Mouse (Mus musculus) yolk sac, embryonic 10.5 days (tissue): ENCODE data around the gene Tmem186.
A peak's percentile ranks its signal among the peaks of the same experiment; 100 is the strongest.

Experiments used
- DNase-seq: peaks from one replicate; pipeline ENCODE4 v3.0.0-alpha.2; 2017; ENCODE audit warnings: low spot score

Gene Tmem186

DNA sequence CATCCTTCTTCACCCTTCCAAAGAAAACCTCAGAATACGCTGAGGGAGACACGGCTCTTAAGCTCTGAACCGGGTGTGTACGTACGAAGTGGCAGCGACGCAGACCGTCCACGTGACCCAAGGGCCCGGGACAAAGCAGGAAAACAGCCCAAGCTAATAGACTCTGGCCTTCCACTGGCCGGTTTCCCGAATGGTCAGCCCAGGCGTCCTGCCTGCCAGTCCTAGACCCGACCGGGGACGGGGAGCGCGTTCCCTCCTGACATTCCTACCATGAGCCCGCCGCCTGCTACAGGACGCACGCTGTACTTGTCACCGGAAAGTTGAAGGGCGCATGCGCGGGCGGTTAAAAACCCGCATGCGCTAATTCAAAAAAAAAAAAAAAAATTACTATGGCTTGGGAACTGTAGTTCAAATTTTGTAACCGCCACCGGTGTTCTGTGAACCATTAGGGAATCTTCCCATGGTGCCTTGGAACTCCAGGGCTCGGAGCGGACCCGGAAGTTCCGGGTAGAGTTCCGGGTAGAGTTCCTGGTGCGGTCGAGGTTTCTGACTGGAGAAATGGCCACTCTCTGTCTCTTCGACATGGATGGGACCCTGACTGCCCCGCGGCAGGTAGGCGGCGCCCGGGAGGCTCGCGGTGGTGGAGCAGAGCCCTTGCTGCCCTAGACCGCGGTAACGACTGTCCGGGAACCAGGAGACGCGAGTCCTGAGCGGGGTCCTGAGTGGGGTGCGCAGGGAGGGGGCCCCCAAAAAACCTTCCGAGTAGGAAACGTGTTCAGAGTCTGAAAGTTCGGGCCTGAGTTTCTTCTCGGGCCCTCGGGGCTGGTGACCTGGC is at the start of gene Tmem186, which contains the start of gene Pmm2:
Gene Tmem186 (minus strand): TSS at position 496 of the 835 bp plus-strand sequence.
Gene Pmm2 (plus strand): TSS at position 458 of the 835 bp plus-strand sequence.
- DNase-seq, result peak; percentile 90

DNA sequence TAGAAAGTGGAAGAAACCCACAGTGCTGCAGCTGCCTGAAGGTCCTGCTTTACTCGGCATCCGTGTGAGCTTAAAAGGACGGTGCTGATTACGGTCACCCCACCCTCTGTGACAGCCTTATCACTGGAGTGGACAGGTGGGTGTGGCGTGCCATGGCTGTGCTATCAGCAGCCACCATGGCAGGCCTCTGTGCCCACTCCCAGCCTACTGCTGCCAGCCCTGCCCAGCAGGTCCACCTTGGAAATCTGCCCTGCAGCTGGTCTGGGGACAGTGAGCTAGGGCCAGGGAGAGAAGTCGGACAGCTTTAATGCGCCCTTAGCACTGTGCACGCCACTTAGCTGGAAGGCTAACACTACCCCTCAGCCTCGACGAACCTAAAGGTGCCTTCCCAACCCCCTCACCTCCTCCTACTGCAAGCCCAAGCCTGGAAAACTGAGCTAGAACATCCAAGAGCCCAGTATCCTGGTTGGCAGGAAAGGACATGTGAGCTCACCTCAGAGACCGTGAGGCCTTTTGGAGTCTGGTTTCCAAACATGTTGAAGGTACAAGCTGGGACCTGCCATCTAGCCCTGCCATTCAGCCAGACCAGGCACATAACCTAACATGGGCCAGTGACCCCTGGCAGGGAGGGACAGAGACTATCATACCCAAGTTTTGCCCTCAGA is 49.5 kb upstream of the Tmem186 start:
- DNase-seq, result no peak

DNA sequence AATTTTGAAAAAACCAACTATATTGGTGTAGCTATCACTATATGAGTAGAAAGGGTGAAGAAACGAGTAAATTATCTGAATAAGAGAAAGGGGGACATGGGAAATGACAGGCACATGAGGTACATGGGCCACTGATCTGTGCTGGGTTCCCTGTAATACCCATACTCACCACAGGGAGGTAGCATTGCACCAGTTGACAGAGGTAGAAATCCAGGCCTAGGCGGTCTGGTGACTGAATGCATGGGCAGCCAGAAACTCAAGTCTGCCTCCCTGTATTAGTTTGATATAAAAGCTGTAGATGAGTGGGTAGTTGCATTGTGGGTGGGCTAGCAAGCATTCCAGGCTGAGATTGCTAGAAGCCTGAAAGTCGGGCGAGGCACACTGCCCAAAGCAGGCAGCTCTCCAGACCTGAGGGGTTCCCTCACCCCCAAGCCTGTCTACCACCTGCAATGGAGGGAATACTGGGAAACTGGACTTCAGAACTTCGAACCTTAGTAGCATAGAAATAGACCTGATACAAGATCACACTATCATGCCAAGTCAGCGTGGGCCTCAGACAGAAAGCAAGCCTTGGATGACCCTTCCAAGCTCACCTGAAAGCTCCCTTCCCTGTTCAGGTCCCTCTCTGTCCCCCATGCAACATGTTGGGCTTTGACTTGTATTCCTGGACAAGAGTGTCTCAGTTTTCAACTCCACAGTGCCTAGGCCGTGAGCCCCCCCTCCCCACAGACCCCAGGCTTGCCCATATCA is 48.8 kb upstream of the Tmem186 start:
- no peak for DNase-seq

DNA sequence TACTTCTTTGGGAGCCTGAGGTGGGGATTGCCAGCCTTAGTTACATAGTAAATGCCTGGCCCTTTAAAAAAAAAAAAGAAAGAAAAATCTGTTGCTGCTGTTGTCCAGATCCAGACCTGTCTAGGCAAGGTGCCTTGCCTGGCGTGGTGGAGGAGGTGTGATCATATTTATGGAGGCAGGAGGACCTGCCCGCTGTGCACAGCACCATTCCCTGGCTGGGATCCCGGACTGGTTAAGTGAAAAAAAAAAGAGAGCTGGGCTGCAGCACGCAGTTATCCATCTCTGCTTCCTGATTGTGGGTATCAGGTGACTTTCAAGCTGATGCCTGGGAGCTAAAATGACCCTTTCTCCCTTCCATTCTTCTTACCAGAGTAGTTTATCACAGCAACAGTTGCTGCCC is 47.6 kb upstream of the Tmem186 start:
- DNase-seq, result no peak

DNA sequence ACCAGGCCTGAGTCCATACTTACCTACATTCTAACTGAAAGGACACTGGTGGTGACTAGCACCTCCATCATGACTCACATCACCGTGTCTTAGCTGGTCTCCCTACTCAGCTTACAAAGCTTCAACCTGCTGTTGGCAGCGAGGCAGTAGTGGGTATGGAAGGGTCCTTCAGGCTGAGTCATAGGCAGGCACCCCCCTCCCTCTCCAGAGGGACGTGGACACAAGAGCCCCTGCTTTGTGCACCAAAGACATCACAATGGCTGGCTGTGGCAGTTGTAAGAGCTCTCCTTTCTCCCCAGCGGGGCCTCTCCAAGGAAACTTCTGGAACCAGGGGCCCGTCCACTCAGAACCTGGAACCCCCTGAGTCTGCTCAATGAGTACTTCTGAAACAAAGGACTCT is 43.0 kb upstream of the Tmem186 start, which contains the start of gene Gm5767:
Gene Gm5767 (plus strand): TSS at position 301 of the 400 bp plus-strand sequence.
- DNase-seq, result no peak

DNA sequence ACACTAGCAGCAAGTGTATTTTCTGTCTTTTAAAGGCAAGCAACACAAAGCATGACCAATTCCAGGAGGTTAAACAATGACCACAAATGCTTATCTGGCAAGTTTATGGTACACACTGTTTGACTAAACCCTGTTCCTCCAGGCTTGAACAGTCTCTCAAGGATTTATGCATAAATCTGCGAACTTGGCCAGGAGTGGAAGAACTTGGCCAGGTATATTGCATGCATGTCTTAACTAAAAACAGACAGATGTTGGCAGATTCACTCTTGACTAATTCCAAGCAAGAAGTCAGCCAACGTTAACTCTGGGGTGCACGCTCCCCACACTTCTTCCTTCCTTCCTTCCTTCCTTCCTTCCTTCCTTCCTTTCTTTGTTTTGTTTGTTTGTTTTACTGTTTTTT is 42.3 kb upstream of the Tmem186 start:
- DNase-seq, result no peak

DNA sequence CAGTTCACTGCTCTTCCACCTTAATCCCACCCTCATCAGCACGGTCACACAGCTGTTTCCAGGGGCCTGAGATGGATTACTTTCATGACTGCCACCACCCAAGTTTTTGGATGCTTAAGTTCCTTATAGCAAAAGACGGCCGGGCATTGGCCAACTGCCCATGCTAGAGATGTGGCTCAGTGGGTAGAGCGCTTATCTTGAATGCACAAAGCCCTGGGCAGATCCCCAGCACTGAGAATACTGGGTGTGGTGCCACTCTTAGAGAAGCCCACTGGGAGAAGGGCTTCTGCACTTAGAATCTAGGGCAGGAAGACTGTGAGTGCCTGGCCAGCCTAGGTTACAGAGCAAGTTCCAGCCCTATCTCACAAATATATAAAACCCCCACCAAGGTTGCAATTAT is 41.2 kb upstream of the Tmem186 start:
- DNase-seq, result no peak

DNA sequence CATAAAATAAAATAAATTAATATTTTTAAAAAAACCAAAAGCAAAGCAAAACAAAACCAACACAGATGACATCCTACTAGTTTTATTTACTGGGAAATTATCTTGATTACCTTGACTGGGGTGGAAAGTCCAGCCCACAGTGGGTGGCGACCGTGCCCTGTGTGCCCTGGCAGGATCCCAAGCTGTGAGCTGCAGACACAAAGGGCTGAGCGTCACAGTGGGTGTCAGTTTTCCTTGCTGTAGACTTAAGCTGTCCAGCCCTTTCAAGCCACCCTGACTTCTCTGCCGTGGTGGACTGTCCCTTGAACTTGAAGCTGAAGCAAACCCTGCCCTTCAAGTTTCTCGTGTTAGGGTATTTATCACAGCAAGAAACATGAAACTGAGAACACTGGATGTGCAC is 40.5 kb upstream of the Tmem186 start:
- no peak for DNase-seq

DNA sequence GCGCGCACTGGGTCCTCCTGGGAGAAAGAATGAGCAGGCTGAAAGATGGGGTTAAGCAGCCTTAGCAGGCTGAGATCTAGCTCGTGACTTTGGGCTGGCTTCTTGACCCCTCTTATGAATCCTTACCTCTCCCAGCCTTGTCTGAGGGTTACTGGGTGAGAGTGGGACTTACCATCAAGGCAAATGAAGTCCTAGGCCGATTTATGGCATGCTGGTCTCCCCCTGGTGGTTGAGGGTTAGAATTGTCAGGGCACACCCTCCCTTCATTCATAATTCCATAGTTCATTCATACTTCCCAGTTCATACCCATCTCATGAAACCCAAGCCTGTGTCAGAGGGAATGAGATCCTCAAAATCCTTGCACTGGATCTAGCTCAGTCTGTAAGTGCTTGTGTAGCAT is 39.3 kb upstream of the Tmem186 start:
- no peak for DNase-seq

DNA sequence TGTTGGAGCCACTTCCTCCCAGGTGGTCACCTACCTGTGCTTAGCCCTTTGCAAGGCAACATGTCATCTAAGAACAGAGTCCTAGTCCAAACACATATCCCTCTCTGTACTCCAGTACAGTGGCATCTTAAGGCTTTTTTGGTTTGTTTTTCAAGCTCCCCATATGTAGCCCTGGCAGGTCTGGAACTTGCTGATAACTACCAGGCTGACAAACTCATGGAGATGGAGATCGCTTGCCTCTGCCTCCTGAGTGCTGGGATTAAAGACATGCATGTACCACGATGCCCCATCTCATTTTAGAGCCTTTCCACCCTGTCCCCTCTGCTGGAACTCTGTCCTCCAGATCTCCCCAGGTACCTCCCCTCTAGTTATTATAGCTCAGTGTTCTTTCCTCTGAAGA is 38.7 kb upstream of the Tmem186 start:
- no peak for DNase-seq

DNA sequence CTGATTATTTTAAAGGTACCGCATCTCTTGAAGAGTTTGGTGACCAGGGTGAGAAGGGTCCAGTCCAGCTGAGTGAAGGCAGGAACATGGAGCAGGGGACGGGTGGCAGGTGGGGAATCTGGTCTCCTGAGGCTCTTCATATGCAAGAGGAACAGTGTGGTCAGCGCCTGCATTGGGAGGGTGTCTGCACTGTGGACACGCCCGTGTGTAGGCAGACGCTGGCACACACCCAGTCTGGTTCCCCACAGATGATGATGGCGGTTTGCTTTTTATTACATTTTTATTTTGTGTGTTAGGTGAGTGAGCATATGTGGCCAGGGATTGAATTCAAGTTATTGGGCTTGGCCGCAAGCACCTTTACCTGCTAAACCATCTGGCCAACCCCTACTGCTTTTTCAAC is 38.0 kb upstream of the Tmem186 start:
- DNase-seq, result no peak

DNA sequence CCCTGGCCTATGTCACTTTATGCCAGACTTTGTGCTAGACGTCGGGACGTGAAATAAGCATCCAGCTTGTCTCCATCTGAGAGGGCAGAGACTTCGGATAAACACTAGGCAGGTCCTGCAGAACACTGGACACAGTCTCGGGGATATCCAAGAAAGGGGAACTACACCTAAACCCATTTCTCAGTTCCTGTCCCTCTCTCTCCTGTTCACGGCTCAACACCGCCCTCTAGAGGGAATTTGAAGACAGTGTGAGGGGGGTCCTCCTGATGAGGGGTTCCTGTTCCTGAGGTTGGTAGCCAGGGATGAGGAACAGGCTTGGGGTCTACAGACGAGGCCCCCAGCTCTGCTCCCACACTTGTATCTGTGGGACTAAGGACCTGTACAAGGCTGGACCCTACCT is 36.7 kb upstream of the Tmem186 start:
- peak; percentile 53 for DNase-seq

DNA sequence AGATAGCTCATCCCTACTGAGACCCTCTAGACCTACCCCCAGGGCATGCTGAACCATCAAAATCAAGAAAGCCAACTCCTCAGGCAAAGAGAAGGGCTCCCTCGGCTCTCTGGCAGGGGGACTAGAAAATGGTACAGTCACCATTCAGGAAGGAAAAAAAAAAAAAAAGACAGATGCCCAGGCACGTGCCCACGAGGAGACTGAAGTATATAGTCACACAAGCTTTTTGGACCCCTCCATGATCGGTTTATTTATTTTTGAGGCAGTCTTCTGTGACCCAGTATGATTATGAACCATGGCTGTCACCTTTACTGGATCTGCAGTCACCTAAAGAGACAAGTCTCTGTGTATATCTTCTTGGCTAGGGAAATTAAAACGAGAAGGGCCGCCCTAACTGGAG is 35.8 kb upstream of the Tmem186 start:
- no peak for DNase-seq

DNA sequence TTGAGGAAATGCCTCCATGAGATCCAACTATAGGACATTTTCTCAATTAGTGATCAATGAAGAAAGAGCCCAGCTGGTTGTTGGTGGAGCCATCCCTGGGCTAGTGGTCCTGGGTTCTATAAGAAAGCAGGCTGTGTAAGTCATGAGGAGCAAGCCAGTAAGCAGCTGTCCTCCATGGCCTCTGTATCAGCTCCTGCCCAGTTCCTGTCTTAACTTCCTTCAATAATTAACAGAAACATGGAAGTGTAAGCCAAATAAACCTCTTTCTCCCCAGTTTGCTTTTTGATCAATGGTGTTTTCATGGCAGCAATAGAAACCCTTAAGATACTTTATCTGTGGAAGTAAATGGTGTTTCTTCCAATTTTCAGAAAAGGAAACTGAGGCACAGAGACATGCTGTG is 35.3 kb upstream of the Tmem186 start:
- DNase-seq, result no peak

DNA sequence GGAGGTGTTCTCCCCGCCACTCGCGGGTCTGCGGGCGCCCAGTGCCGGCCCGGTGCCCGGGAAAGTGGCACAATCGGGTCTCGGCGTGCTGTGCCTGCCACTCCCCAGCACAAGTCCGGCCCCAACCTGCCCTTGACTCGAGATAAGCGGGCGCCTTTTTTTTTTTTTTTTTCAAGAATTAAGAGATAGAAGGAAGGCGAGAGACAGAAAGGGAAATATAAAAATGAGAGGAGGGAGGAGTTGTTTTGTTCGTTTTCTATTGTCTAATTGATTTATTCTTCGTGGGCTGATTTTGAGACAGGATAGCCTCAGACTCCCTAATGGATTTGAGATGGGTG is 34.8 kb upstream of the Tmem186 start:
- DNase-seq, result no peak

DNA sequence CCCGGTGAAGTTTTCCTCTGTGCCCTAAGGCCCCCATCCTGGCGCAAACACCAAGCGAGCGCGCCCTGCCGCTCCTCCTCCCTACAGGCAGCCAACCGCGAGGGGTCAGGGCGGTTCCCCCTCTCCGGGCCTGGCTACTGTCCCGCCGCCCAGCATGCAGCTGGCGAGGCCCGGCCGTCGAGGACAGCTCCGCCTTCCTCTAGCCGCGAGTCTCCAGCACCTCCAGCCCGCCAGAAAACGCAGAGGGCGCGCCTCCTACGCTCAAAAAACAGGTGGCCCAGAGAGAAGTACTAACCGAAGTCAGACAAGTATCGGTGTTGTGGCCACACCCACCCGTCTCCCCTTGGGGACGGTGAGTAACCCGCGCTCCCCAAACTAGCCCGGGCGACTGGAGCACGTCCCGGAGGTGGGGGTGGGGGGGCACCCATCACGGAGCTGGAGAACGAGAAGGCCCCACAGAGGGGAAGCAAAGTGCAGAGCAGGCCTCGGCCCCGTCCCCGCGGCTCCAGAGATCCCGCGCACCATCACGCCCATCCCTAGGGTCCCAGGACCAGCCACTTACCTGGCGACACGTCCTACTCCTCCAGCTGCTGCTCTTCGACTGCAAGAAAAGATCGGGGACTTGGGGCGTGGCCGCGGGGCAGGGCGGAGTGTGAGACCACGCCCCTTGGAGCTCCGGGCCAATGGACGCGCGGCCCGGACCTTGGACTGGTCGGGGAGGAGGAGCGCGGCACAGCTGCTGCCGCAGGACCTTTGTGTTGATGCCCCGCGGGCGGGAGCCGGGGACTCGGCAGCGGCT is 34.2 kb upstream of the Tmem186 start, which contains the start of gene Carhsp1:
Gene Carhsp1 (minus strand): TSS at position 605 of the 799 bp plus-strand sequence.
- peak; percentile 96 for DNase-seq

DNA sequence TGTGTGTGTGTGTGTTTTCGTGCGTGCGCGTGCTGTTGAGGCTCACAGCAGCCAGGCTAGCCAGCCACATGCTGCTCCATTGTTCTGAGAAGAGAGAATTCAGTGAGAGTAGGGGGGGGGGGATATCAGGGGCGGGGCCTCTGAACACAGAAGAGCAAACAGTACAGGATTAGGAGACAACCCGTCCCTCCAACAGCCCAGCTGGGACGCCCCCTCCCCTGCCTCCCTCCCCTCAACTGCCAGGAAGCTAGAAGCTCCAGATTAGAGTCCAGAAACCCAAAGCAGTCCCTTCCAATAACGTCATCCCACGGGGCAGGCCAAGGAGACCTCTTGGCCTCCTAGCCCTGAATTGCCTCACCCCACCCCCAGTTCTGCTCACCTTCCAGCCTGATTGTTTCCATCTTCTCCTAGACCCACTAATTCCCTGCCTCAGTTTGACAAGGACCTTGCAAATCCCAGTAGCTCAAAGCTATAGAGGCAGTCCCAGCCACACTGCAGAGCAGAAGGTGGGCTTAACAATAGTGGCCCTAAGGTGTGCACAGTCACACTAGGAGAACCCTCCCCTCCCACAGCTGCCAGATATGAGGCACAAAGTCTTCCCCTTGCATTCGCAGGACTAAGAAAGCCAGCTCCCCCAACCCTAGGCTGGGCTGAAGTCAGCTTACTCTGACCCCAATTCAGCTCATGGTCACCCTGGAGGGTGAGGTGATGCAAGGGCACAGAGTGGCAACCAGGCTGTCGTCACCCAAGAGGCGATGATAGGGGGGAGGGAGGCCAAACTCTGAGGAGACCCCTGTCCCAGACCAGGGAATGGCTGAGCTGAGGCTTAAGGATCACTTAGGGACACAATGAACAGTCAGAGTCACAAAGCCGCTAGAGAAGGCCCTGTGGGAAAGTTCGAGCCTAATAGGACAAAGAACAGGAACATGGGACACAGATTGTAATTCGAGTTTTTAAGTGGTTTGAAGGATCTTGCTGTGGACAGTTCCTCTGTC is 32.8 kb upstream of the Tmem186 start:
- DNase-seq, result peak; percentile 50

DNA sequence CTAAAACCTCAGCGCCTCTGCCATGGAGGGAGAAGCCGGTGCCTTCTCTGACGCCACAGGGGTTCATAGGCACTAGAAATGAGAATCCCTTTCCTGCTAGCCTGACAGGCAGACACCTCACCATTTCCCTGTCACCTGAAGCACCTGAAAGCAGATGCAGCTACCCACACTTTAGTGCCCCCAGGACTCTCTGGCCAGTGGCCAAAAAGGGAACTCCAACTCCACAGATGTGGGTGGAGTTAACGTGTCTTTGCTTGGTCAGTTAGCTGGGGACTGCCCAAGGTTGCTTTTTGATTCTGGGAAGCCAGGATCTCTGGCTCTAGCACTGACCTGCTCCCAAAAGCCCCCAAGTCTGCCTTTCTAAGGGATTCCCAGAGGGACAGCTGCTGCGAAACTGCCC is 31.9 kb upstream of the Tmem186 start:
- DNase-seq, result no peak

DNA sequence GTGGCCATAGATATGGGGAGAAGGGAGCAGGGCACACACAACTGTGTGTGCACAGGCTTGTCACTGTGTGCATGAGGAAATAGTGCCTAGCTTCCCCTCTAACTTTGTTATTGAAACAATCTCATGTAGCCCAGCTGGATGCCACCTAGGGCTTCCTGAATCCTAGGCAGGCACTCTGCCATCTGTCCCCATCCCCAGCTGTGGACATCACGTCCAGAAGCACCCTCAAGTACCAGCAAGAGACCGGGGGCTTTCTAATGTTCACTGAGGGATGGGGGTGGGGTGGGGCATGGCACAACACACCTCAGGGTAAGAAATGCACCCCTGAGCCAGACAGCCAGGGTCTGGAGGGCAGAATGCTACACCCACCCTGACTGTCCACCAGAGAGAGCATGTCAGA is 30.9 kb upstream of the Tmem186 start:
- no peak for DNase-seq

DNA sequence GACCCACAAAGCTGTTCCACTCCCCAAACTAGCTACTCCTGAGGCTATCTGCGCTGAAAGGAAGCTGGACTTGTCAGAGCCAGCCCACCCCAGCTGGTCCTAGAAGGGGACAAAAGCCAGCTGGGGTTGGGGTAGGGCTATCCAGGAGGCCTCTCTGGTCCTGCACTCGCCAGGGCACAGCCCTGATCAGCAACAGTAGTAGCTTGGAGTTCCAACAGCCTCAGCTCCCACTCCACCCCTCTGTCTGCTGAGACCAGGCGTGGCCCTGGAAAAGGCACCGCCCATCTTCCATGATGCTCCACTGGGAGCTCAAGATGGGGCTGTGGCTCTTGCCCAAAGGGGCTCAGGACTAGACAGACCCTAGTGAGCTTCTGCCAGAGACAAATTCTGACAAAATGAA is 30.3 kb upstream of the Tmem186 start:
- no peak for DNase-seq

DNA sequence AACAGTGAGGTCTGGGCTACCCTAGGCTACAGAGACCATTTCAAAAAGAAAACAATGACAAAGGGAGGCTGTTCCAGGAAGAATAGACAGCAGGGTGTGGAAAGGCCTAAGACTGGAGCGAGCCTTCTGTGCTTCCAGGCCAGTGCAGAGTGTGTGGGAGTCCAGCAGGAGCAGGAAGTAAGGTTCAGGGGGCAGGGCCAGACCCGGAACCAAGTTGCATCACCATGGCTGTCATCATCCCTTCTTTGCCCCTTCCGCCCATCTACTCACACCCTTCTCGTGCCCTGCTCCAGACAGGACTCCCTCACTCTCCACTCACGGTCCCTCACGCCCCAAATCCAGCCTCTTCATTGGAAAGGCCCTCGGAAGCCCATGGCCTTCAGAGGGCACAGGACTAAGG is 29.7 kb upstream of the Tmem186 start:
- no peak for DNase-seq
